Mouse (Mus musculus) urinary bladder, postnatal 14 days (tissue): ENCODE measurements around the gene Slc30a4.

Experiments used
- DNase-seq: peaks from one replicate; pipeline ENCODE4 v3.0.0; 2021; ENCODE audit warnings: low spot score

The Slc30a4 gene

DNA sequence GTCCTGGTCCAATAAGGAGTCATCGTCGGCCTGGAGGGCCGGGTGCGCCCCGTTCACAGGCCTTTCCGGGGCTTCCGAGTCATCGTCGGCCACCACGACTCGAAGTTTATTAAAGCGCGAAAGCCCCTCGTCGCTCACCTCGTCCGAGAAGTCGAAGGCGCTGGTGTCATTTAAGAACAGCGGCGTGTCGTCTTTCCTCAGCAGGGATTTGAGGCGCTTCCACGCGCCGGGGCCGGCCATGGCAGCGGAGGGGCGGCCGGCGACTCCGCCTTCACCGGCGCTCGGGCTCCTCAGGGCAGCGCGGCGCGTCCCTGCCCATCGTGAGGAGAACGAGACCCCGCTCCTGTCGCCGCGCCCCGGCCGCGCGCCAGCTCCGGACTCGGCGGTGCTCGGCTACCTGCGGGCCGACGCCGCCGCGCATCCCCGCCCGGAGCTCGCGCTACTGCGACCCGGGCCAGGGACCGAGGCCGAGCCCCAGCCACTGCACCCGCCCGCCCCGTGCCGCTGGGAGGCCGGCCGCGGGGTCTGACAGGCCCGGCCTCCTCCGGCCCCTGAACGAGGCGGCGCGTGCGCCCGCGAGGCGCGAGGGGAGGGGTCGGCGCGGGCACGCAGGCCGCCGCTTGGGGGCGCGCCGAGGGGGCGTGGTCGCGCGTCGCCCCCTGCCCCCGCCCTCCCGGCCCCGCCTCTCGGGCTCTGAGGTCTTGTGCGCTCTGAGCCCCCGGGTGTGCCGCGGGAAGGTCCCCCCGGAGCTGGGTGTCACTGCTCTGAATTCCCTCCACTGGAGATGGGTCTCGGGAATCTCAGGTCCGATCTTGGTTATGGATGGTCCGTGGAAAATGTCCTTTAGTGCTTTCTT is at the start of gene Slc30a4:
Gene Slc30a4, minus strand, starts transcription at position 483 of the 856 bp plus-strand sequence.
- peak; percentile 75 for DNase-seq

DNA sequence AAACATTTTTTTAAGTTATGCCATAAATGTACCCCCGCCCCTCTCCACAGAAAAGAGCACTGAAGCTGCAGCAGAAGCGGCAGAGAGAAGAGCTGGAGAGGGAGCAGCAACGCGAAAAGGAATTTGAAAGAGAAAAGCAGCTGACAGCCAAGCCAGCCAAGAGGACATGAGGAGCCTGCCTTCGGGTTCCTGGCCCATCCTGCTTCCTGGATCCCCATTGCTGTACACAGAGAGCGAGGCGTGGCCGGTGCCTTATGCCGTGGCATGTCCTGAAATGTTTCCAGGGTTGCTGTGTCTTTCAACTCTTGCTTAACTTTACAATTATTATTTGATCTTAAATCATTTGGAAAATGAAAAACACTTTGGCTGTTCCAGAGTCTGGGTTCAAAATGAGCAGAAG is 44.0 kb upstream of the Slc30a4 start:
- peak; percentile 10 for DNase-seq

DNA sequence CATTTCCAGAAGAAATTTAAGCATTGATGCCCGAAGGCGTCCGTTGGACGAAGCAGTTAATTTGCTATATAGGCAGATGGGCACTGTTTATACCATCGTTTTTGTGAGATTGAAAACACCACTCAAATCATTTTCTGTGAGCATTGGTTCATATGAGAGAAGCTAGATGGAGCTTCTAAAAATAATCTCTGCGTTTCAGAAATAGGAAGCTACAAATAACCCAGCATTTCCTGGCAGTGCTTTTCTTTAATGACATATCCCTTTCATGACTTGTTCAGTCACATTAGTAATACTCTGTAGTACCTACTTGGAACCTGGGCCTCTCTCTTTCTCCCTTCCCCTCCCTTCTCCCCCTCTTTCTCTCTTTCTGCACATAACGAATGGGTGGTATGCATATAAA is 36.6 kb upstream of the Slc30a4 start:
- no peak for DNase-seq

DNA sequence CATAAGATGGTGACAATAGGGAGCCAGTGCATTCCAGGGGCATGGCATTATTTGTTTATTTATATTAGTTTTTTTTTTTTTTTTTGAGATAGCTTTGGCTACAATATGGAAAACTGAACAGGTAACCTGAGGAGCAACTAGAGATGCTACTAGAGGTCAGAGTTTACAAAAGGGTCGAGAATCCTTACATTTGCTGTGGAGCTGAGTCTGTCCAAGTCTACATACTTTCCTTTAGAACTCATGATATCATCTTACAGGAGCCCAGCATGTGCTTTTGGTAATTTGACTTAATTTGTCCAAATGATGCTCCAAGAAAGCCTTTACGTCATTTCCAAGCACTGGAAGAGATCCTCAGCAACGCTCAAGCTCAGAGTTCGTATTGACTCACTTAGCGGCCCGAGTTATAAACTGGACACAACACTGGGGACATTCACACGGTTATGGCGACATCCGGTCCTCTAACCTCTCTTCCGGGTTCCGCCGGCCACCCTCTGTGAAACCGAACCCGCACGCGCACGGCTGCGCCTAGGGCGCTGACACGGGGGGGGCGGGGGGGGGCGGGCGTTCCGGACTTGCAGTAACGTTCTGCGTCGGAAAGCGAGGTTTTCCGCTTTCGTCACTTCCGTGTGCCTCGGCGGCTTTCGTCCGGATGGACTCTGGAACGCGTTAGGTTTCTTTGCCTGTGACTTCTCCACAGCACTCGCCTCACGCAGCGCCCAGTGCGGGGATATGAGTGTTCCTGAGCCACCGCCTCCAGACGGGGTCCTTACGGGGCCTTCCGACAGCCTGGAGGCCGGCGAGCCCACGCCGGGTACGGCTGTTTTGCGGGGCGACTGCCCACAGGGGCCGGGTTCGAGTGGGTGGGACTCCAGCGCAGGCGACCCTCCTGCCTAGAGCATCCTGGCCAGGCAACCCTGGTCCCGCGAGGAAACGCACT is 35.7 kb upstream of the Slc30a4 start, which contains the start of gene Bloc1s6:
Gene Bloc1s6, plus strand, starts transcription at position 610 of the 937 bp plus-strand sequence.
- DNase-seq: peak; percentile 90

DNA sequence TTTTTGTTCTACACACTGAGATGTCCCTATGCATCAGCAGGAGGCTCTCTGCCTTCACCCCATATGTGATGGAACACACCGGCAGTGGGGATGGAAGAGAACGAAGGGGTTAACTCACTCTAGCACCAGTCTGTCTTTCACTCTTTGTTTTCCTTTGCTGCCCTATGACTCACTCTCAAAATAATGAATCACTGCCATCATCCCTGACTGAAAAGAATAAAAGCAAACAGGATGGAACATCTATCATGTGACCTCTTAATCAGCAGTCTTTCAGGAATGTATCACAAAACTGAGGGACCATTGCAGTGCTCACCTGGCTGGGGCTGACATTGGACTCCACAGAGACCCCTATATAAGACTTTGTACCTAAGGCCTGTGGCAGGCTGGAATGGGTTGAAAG is 29.0 kb upstream of the Slc30a4 start:
- peak; percentile 12 for DNase-seq

DNA sequence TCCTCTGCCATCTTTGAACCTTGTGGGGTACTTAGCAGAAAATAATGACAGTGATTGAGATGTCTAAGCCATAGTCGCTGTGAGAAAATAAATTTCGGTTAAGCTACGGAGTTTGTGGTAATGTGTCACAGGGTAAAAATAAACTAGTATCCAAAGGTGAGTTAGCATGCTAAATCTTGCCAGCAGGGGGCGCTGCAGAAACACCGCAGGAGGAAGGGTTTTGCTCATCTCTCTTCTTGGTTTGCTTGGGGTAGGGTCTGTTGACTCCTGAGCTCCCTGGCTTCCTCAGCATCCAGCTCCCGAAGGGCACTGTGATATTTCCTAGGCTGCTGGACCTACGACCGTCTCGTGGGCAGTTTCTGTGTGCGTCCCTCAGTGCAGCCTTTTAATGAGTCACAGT is 23.1 kb upstream of the Slc30a4 start:
- peak; percentile 39 for DNase-seq

DNA sequence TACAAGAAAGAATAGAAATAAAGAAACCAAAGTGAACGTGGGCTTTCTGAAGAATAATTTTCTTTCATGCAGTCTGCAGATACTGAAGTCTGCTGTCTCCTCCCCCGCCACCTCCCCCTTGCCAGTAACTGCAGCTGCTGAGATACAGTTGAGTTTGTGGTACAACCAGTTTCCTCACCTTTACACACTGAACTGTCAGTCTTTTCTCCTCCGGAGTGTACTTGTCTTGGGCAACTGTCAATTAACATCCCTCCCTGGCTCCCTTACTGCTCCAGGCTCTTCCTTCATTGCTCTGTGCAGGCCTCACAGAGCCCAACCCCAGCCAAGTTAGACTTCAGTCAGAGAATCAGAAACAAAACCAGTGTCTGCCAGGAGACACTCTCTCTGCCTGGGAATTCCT is 18.1 kb upstream of the Slc30a4 start:
- no peak for DNase-seq

DNA sequence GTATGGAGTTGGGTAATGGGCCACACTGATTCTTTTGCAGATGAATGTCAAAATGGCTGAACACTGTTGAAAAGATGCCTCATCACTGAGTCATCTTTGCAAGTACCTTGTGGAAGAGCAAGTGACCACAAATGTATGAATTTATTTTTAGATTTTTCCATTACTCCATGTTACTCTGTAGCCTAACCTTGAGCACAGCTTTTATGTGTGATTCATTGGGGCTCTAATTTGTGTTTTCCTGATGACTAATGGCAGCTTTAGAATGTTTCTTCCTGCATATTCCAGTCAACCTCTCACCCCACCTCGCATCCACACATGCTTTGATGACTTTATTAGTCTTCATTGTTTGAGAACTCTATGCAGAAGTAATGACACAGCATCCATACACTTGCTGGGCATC is 16.8 kb upstream of the Slc30a4 start:
- no peak for DNase-seq

DNA sequence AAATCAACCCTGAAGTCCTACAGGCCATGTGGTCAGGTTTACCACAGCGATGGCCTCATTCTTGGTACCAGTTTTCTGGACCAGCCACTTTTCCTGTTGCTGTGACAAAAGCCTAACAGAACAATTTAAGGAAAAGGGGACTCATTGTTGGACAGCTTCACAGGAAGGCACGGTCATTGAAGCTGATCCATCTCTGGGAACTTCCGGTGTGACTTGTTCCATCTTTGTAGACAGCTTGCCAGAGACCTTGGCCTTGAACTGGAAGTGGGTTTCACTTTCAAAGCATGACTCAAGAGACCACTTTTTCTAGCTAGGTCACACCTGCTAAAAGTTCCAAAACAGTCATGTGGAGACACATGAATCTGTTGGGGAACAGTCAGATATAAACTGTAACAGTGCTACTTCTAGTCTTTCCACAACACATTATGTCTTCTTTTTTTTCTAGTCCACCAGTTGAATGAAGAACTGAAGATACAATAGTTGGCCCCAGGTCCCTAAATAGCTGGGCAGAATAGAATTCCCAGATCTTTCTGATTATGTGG is 13.9 kb upstream of the Slc30a4 start:
- no peak for DNase-seq

DNA sequence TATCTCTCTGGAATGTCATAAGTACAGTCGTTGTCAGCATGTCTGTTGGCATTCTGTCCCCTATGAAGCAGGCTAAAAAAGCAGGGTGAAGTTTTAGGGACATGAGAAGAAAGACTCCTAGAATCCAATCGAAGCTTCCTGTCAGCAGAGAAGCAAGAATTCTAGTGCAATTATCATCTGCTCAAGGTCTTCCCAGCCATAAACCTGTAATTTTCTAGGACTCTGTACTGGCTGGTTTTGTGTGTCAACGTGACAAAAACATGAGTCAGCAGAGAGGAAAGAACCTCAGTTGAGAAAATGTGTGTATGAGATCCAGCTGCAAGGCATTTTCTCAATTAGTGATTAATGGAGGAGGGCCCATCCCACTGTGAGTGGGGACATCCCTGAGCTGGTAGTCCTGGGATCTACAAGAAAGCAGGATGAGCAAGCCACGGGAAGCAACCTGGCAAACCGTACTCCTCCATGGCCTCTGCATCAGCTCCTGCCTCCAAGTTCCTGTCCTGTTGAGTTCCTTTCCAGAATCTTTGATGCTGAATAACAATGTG is 12.8 kb upstream of the Slc30a4 start:
- no peak for DNase-seq

DNA sequence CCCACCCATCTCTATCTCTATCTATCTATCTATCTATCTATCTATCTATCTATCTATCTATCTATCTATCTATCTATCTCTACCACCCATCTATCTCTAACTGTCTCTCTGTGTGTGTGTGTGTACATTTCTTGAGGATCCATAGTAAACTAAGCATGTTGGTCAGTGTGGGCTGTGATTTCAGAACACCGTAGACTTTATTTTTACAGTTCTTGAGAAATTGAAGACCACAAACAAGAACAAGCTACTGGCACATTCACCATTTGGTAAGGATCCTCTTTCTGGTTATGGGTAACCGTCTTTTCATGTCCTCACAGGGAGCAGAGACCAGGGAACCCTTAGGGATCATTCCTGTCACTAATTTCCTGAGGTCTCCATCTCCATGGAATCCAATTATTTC is 10.4 kb upstream of the Slc30a4 start:
- DNase-seq: no peak

DNA sequence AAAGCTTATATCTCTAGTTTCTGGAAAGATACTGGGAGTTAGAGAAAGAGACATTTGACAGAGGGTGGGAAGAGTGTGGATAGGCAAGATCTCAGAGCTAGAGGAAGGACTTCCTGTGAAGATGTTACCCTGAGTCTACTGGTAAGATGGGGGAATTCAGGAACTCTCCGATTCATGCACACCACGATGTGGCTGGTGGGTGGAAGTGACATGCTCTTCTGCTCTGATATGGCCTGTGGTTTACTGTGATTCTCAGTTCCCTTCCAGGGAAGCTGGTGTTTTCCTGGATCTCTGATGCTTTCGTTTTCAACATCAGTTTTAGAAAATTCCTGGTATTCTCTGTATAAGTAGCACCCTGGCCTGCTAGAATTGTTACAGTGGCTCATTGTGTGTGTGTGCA is 9.4 kb upstream of the Slc30a4 start:
- DNase-seq: no peak

DNA sequence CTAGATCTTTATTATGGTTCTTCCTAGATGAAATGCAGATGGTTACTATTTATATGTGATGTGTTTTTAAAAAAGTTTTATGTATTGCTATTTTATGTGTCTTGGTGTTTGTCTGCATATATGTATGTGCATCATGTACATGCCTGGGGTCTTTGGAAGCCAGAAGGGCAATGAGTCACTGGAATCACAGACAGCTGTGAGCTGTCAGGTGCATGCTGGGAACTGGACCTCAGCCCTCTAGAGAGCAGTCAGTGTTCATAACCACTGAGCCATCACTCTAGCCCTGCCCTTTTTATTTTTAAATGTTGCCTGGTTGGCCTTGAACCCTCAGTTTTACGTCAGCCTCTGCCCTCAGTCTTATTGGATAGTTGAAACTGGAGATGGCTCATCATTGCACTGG is 6.7 kb upstream of the Slc30a4 start:
- DNase-seq: no peak

DNA sequence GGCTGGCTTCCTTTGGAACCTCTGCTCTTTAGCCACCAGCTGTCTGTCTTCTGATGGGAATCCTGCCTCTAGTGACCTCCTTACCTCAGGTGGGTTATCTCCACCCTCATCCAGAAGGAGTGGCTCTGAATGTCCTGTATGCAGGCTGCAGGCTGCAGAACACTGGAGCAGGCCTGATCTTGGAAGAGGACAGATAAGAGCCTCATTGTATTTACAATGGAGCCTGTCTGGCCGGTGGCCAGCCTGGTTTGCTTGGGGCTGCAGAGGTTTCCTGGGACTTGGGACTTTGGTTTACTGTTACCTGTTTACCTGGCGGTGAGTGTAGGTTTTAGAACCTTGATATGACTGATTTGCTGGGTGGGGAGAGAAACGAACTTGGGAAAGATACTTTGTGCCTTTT is 5.6 kb upstream of the Slc30a4 start:
- peak; percentile 64 for DNase-seq

DNA sequence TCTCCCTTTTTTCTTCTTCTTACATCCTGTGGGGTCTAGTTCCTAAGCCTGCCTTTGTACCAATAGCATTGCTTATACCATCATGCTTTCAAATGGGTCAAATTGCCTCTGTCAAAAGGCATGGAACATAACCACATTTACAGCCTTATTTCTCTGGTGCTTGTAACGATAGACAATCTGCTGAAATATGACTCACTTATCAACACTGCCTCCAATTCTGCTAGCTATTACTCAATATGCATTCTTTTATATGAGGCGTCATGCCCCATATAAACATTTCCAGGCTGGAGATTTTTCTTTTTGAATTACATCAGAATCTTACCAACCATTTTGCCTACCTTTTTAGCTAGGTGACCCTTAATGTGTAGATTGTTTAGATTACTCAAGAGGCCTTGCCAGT is 2.1 kb upstream of the Slc30a4 start:
- no peak for DNase-seq

DNA sequence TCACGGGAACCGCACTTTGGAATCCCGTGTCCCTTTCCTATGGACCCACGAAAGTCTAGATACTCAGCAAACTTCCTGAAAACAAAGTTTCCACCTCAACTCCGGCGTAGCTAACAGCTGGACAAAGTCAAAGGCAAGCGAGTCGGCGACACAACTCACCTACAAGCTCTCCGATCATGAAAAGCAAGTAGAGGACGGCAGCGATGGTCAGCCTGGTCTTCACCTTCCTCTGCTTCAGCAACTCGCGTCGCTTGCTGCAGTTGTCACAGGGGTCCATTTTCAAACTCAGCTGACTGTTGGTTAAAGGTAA is 637 bp downstream of the Slc30a4 start:
- no peak for DNase-seq

DNA sequence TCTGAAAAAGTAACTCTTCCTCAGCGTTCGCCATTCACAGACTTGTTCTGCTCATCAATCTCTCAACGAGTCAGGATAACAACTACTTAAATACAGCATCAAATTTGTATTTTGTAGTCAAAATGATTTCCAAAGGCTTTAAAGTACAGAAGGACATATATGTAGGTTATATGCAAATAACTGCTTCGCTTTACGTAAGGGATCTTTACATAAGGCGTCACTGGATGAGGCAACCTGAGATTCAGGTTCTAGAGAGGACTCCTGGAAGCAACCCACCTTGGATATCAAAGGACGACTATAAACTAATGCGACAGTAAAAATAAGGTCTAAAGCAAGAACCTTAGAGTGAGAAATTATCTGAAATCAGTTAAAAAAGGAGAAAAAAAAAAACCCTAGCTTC is 1.5 kb downstream of the Slc30a4 start:
- no peak for DNase-seq

DNA sequence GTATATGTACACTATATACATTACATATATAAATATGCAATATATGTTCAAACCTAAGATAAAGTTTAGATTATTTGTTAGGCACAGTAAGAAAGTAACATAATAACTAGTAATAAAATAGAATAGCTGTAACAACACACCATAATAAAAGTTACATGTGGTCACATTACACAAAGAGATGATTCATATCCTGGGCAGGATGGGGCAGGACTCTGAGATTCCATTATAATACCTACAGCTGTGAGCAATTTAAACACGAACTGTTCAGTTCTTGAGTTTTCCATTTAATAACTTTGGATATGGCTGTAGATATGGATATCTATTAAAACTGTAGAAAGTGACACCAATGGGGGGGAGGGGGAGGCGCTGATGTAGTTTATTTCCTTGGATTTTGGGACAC is 4.9 kb downstream of the Slc30a4 start:
- no peak for DNase-seq

DNA sequence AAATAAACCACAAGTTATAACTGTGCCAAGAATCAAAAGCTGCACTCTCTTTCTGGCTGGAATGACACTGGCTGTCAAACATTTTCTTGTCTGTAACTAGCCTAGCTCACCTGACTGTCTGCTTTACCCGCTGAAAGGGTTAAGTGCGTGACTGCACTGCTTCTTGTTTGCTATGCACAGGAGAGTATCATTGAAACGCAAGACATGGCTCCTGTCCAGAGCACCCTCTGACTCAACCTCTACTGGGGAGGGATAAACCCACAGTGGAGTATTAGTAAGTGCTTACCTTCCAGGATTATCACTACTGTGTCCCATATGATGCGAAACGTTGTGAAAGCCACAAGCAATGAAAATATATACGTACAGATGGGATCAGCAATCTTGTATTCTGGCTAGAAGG is 15.8 kb downstream of the Slc30a4 start:
- DNase-seq: no peak

DNA sequence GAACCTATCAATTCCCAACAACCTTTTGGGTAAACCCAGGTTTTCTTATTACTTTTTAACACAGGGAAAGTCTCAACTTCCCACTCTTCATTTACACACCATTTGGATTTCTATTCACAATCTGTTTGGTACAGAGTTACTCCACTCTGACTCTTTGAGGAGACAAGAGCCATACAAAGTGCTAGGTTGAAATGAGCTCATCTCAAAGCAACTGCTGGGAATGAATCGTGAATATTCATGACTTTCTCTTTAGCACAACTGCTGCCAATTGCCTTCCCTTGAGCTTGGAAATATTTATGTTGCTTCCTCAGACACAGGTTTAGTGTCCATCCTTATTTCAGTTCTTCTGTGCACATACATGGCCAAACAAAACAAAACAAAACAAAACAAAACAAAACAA is 18.8 kb downstream of the Slc30a4 start:
- no peak for DNase-seq

DNA sequence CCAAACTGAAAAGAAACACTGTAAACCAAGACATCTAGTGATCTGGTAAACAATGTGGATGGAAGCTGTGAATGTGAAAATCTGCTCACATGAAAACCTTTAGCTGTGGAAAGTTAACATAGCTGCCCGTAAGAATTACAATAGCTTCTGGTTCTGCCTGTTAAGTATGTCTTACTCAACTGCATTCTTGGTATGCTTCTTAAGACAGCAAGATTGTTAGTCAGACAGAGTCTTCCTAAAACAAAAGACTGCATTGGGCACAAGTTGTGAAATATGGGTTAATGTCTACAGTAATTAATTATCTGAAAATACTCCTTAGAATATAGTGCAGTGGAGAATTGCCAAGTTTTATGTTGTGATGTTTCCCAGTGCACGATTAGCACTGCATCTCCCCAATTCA is 19.9 kb downstream of the Slc30a4 start:
- DNase-seq: no peak

DNA sequence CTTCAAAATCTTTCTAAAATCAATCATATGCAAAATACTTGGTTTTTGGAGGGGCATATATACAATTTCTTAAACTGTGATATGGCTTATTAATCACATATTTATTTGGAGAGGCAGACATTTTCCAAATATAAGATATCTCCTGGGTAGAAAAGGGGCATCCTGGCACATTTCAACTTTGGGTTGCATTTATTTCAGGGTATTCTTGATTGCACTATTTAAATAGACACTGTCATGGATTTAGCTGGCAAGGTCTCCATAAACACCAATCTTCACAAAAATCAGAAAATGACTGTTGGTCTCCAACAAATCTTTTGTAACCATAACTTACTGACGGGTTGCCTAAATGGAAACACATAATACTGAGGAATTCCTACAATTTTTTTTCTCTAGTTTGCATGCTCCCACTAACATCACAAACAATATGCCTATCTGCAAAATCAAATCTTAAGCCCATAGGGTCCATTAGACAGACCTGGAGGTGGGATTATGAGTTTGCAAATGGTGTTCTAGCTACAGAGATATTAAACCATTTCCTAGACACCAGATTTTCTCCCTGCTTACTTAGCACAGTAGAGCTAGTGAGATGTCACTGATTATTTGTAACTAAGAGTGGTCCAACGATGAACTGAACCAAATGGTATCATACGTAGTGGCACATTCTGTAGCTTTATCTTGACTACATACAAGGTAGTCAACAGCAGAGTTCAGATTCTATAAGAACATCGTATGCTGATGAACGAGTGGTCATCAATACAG is 20.9 kb downstream of the Slc30a4 start:
- DNase-seq: no peak
